Mouse (Mus musculus) gastrocnemius, adult 18-20 months (tissue): ENCODE data around the gene Ksr2. TPM values are rescaled to one million over a fixed set of nuclear protein-coding genes. Genes with fewer than 3 reads are reported as not detected.

Experiments
- DNase-seq: peaks from one replicate; pipeline ENCODE4 v3.0.0; 2021; ENCODE audit warnings: low spot score
- total RNA-seq, 2 experiments: library from RNA; stranded (reverse); gene quantifications; 2 replicates each; pipeline ENCODE4 v1.2.3; 2021

The Ksr2 gene
- total RNA-seq, 2 experiments from 2014 or later, result 0.09 to 0.11 TPM

- DNase-seq, result peak; percentile 35
These were observed 350.7 kb downstream of the Ksr2 start for GRCm38 (mm10) chr5:117764496-117764895.

DNA sequence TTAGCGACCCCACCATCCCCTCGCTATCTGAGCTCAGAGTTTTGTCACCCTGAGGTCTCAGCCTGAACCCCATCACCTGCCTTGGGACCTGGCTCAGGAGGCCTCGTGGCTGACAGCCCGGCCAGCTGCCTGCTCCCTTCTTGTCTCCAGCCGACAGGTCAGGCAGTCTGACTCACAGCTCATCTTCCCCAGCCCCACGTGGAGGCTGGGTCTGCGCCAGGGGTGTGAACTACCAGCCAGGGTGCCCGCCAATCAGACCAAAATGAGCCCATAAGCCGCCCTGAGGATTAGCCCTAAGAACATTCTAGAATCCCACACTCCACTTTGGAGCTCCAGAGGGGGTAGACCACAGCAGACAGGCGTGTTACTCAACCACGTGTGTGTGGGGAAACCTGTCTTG lies 365.4 kb downstream of the Ksr2 start:
- DNase-seq, result peak; percentile 93

- peak; percentile 90 for DNase-seq
These were observed 366.9 kb downstream of the Ksr2 start, which contains the start of gene Nos1 for GRCm38 (mm10) chr5:117780681-117781080. Gene Nos1 (plus strand): TSS chr5:117781032.

GRCm38 (mm10) chr5:117781178-117781577 lies 367.4 kb downstream of the Ksr2 start:
- DNase-seq, result no peak

DNA sequence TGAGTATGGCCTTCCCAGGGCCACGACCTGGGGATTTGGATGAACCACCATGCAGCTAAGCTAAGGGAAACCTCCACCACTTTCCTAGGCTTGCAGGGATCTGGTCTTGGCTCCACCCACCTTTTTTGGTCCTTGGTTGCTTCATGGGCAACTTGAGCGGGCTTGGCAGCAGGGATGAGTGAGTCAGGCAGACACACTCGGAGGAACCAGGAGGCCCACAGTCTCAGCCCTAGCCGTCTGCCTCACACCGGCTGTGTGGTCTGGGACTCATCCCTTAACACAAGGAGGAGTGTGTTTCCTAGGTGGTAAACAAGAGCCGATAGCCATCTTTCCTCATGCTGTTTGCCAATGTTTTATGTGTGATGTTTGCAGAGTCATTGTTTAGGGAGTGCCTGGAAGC lies 376.3 kb downstream of the Ksr2 start:
- DNase-seq, result peak; percentile 49

DNA sequence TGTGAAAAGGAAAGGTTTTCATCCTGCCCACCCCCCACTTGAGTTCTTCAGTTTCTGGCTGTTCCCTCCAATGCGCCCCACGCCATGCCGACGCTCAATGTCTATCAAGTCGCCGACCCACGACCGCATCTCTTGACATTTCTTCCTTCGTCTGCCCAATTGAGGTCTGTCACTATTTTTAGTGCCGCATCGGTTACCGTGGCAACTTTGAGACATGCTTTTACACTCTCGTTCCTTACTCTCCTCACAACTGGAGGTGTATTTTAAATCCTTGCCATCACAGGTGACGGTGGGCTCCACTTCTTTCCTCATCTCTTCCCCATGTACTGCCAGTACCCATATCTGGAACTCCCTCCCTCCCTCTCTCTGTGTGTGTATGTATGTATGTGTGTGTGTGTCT lies 378.1 kb downstream of the Ksr2 start:
- no peak for DNase-seq

- DNase-seq, result no peak
These were observed 387.0 kb downstream of the Ksr2 start for GRCm38 (mm10) chr5:117800849-117801248.

DNA sequence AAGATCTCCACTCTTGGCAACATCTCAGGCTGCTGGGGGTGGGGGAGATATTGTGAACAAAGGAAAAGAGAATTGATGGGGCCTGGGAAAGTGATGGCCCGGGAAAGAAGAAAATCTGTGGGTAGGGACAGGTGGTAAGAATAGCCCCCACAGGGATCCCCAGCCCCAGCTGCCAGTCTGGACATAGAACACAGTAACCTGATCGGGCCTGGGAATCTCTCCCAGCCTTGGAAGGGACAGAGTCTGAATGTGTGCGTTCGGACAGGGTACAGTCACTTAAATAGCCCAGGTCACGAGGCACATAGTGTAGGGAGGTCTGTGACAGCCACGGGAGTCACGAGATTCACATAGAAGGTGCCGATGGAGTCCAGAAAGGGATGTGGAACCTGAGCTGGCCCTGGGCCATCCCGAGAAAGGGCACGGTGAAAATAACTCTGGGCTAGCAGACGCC lies 388.3 kb downstream of the Ksr2 start:
- DNase-seq, result peak; percentile 89

DNA sequence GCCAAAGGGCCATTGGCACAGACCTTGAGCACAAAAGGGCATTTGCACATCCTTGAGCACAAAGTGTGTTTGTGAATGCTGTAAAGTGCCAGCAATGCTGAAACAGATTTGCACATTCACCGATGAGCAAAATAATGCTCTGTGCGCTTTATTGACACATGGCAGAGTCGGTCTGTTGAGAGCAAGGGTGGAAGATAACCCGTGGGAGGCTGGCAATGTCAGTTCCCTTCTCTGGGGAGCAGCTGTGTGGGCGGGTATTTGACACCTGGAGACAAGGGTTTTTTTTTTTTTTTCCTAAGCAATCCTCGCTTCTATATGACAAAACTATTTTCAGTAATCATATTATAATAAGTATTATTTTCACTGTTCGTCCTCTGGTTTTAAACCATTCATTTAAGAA lies 389.8 kb downstream of the Ksr2 start:
- DNase-seq, result no peak

GRCm38 (mm10) chr5:117810930-117811329 lies 397.1 kb downstream of the Ksr2 start:
- DNase-seq, result no peak

DNA sequence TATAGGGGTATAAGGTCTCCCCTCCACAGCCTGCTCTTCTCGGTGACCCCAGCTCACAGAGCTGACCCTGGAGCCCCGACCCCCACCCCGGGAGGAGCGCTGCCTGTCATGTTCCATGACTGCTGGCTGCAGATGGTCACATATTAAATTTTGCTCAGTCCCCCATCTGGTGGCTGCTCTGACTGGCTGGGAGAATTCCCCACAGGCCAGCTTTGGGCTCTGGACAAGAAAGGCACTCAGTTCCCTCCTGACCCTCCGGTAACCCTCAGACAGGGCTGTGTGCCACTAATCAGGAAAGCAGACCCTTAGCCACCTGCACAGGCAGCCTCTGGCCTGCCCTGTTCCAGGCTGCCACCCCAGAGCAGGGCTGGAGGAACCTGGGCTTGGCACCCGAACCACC lies 405.0 kb downstream of the Ksr2 start:
- DNase-seq, result no peak

DNA sequence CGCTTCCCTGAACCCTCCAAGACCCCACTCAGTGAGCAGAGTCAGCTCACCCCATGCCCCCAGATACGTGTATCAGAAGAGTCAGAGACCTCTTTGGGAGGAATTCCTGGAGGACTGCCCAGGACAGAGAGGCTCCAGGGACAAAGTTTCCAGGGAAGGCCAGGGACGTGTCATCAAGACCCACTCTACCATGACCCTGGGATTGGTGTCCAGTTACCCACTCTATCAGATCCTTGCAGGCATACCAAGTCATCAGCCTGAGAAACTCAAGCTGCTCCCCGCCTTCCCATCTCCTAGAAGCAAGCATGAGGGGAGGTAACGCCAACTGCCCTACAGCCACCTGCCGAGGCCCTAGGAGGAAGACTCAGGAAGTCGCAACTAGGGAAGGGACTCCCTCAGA lies 406.6 kb downstream of the Ksr2 start:
- peak; percentile 23 for DNase-seq

GRCm38 (mm10) chr5:117823811-117824210 lies 410.0 kb downstream of the Ksr2 start:
- DNase-seq, result no peak

- no peak for DNase-seq
These were observed 410.7 kb downstream of the Ksr2 start for GRCm38 (mm10) chr5:117824486-117824885.

Other genes starting within 250 kb of the Ksr2 start
- 100 to 1,000 TPM; 335 to 380 TPM for gene Pebp1, start 126.4 kb upstream of the Ksr2 start, total RNA-seq
- gene Vsig10, start 94.9 kb upstream of the Ksr2 start, total RNA-seq, result 1 to 10 TPM; 5.7 to 6.9 TPM
- 100 to 1,000 TPM in 1 of 2 experiments, 10 to 100 TPM in 1; 94.9 to 120 TPM for gene Wsb2, start 56.7 kb upstream of the Ksr2 start, total RNA-seq
- 1 to 10 TPM; 1.4 to 1.9 TPM for gene Rfc5, start 25.0 kb upstream of the Ksr2 start, total RNA-seq